Mouse (Mus musculus) liver, postnatal 0 days (tissue): Measurements from ENCODE around the gene Fam83e. TPM values are rescaled to one million over a fixed set of nuclear protein-coding genes. Genes with fewer than 3 reads are reported as not detected.
A peak's percentile ranks its signal among the peaks of the same experiment; 100 is the strongest.

ENCODE experiments used
- ATAC-seq: fragments of 200-750 bp; cut with Nextera tagmentation; 2 replicates; pipeline ENCODE4 v1.8.0; 2017; ENCODE audit warnings: mild to moderate bottlenecking, moderate library complexity
- DNase-seq: peaks from one replicate; pipeline ENCODE4 v3.0.0-alpha.2; 2016
- H3K27ac ChIP-seq: fragments of 300-500 bp; sonication (generic); 2 replicates; pipeline ENCODE4 v1.5.1; 2014; ENCODE audit warnings: antibody characterized with exemption, moderate library complexity, mild to moderate bottlenecking, low read depth
- H3K27me3 ChIP-seq: fragments of 300-500 bp; sonication (generic); 2 replicates; pipeline ENCODE4 v1.6.1; 2014; ENCODE audit warnings: low read length, control low read depth, mixed read lengths; ENCODE audit not compliant: insufficient read depth
- H3K36me3 ChIP-seq: fragments of 300-500 bp; sonication (generic); replicated peaks from 2 replicates; pipeline ENCODE4 v1.6.1; 2014; ENCODE audit warnings: mild to moderate bottlenecking, control low read depth, low read length, moderate library complexity, mixed read lengths; ENCODE audit not compliant: insufficient read depth
- H3K4me1 ChIP-seq: fragments of 300-500 bp; sonication (generic); 2 replicates; pipeline ENCODE4 v1.6.1; 2014; ENCODE audit warnings: antibody characterized with exemption, mild to moderate bottlenecking, control low read depth; ENCODE audit not compliant: insufficient read depth
- H3K4me2 ChIP-seq: fragments of 300-500 bp; sonication (generic); 2 replicates; pipeline ENCODE4 v1.6.1; 2014; ENCODE audit warnings: low read depth, mild to moderate bottlenecking, low read length, moderate library complexity, mixed read lengths
- H3K4me3 ChIP-seq: fragments of 300-500 bp; sonication (generic); 2 replicates; pipeline ENCODE4 v1.5.1; 2014; ENCODE audit warnings: low read depth, low read length
- H3K9ac ChIP-seq: fragments of 300-500 bp; sonication (generic); replicated peaks from 2 replicates; pipeline ENCODE4 v1.6.1; 2014; ENCODE audit warnings: mild to moderate bottlenecking, moderate library complexity
- H3K9me3 ChIP-seq: fragments of 300-500 bp; sonication (generic); 2 replicates; pipeline ENCODE4 v1.6.1; 2016; ENCODE audit warnings: mild to moderate bottlenecking, control low read depth, low read length, mixed read lengths
- CTCF ChIP-seq: sonication (generic); IDR thresholded peaks from 2 replicates; pipeline ENCODE4 v1.5.1; 2016; ENCODE audit warnings: antibody characterized with exemption, low read depth
- EP300 ChIP-seq: IDR thresholded peaks from 2 replicates; pipeline ENCODE4 v1.6.1; 2016; ENCODE audit warnings: antibody characterized with exemption, low read depth, mild to moderate bottlenecking
- WGBS: fragments of 180-500 bp; shearing (Covaris S2); extraction: QIAGEN DNeasy Blood & Tissue Kit; methylation state at CpG from one replicate; pipeline ENCODE4 v1.1.7; 2014; ENCODE audit not compliant: insufficient replicate concordance; 5-methylcytosine and 5-hydroxymethylcytosine counted together
- polyA plus RNA-seq: library from polyadenylated mRNA; unstranded; fragments of >200 nt; fragmentation: Nextera tagmentation; extraction: Ambion mirVana; gene quantifications from 2 replicates; pipeline ENCODE4 v1.2.1, GENCODE M21; 2015

Fam83e gene
- polyA plus RNA-seq = 0.13 TPM in 1 of 2 replicates, not detected in the other

DNA sequence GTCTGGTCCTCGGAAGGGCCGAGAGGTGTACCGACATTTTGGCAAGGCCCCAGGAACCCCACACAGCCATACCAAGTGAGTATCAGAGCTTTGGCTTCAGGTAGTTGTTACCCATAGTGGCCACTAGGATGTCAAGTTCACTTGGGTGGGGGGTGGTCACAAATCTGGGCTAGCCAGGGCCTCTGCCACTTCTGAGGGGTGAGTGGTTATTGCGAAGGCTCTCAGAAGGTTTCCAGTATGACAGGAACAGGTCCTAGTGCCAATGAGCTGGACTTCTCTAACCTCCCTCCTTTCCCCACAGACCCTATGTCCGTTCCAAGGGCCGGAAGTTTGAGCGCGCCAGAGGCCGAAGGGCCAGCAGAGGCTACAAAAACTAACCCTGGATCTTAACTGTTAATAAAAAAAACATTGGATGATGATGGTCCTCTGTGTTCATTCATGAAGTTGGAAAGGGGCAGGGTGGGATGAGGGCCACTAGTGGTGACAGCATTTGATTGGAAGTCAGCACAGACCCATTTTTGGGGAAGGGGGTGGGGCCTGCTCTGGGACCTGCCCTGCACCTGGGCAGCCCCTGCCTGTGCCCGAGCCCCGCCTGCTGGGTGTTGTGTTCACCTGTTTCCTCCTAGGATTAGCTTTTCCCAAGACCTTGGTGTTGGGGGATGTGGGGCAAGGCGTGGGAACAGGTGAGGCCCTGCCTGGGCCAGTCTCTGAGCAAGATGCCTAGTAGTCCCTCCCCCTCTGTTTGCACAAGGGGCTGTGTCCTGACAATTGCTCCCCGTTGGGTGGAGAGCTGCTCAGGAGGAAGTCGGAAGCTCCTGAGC is at the start of gene Fam83e:
Fam83e (plus strand) TSS at position 800 of the 821 bp plus-strand sequence.
- peaks cover 21% of the 10 kb centered on the region for H3K36me3 ChIP-seq
- no peak within 1 kb of the TSS for H3K27ac ChIP-seq
- H3K4me1 ChIP-seq = peaks cover 26% of the 10 kb centered on the region
- no peak for ATAC-seq
- no peaks in the 10 kb centered on the region for H3K9me3 ChIP-seq
- DNase-seq = no peak
- no peaks in the 10 kb centered on the region for H3K27me3 ChIP-seq
- no peak within 1 kb of the TSS for H3K4me2 ChIP-seq
- no peak within 1 kb of the TSS for H3K9ac ChIP-seq
- H3K4me3 ChIP-seq = no peak within 1 kb of the TSS
- TF ChIP-seq EP300 (no peak), CTCF (peak; percentile 34)
- WGBS = 78% methylated on average over 14 of the region's 14 CpGs

DNA sequence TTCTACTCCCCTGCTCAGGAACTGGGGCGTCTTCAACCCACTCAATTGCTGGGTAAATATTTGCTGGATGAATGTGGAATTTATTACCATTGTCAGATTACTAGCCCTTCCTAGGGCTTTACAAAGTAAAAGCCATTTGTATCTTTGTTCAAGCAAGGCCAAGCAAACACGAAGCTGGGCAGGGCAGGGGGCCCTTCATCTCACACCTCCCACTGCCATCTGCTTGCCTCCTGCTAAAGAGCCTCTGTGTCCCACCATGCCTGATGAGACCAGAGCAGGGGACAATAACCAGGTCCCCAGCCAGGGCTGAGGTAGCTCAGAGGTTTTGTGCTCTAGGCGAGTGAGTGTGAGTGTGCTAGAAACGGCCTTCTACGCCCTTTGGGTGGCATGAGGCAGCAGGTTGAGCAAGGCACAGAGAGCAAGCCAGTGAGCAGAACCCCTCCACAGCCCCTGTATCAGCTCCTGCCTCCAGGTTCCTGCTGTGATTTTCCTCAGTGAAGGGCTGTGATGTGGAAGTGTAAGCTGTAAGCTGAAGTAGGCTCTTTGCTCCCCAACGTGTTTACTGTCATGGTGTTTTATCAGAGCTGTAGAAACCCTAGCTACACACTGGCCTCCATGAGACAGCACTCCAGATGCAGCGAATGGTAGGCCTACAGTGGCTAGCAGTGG is 43.3 kb upstream of the Fam83e start:
- no peaks in the 10 kb centered on the region for H3K27me3 ChIP-seq
- DNase-seq (no peak), ATAC-seq (no peak)
- no peaks in the 10 kb centered on the region for H3K36me3 ChIP-seq
- H3K4me1 ChIP-seq = peaks cover 16% of the 10 kb centered on the region
- no peaks in the 10 kb centered on the region for H3K9me3 ChIP-seq
- no peak overlapping the region for H3K4me2 ChIP-seq
- WGBS = 65% methylated on average over 7 of the region's 7 CpGs
- H3K27ac ChIP-seq = no peak overlapping the region
- H3K4me3 ChIP-seq = no peak overlapping the region
- TF ChIP-seq CTCF (no peak), EP300 (no peak)
- no peak overlapping the region for H3K9ac ChIP-seq

DNA sequence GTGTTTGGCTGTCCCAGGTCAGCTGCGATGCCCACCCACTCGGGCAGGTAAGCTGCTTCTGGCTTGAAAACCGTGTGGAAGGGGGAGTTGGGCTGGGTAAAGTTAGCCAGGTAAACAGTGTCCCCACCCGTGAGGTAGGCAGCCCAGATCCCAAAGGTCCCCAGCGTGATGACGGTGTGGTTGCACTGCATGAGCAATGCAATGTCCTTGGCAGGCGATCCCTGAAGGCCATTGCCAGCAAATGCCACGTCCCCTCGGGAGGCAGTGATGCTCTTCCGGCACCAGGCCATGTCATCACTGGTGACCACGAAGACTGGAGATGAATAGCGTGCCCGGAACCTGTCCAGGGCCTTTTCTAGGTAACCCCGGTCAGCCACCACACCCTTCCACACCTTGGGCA is 42.5 kb upstream of the Fam83e start:
- no peak overlapping the region for H3K9ac ChIP-seq
- ATAC-seq = no peak
- H3K4me1 ChIP-seq = peaks cover 16% of the 10 kb centered on the region
- no peak overlapping the region for H3K4me3 ChIP-seq
- H3K27me3 ChIP-seq = no peaks in the 10 kb centered on the region
- H3K4me2 ChIP-seq = no peak overlapping the region
- DNase-seq = no peak
- no peaks in the 10 kb centered on the region for H3K36me3 ChIP-seq
- H3K9me3 ChIP-seq = no peaks in the 10 kb centered on the region
- TF ChIP-seq CTCF (no peak), EP300 (no peak)
- no peak overlapping the region for H3K27ac ChIP-seq
- WGBS = 84% methylated on average over 14 of the region's 14 CpGs

DNA sequence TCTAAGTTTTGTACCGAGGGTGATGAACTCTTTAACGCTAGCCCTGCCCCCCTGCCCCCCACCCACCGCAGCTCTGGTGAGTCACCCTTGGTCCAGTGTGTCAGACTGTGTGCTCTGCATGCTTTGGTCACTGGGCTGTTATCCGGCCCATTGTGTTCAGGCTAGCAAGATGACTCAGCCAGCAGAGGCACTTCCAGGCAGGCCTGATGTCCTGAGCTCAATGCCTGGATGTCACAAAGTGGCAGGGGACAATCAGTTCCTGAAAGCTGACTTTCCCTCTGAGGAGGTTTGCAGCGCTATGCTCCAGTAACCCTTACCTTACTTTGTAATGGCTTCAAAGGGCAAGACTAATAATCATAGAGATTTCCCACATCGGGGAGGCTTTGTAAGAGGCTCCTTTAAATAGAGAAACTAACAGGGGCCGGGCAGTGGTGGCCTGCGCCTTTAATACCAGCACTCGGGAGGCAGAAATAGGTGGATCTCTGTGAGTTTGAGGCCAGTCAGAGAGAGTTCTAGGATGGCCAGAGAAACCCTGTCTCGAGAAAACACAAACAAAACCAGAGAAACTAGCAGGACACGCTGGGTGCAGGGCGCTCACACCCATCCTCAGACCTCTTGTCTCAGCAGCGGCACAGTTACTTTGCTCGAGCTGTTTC is 40.9 kb upstream of the Fam83e start:
- H3K27me3 ChIP-seq = no peaks in the 10 kb centered on the region
- no peak overlapping the region for H3K4me3 ChIP-seq
- no peak for TF ChIP-seq CTCF
- TF ChIP-seq EP300 = peak; percentile 72
- H3K9me3 ChIP-seq = no peaks in the 10 kb centered on the region
- peaks cover 16% of the 10 kb centered on the region for H3K4me1 ChIP-seq
- no peaks in the 10 kb centered on the region for H3K36me3 ChIP-seq
- 76% methylated on average over 14 of the region's 14 CpGs for whole genome bisulfite sequencing
- H3K27ac ChIP-seq = peak overlapping the region; percentile 60
- H3K4me2 ChIP-seq = no peak overlapping the region
- DNase-seq (no peak), ATAC-seq (peak; percentile 73)
- no peak overlapping the region for H3K9ac ChIP-seq

DNA sequence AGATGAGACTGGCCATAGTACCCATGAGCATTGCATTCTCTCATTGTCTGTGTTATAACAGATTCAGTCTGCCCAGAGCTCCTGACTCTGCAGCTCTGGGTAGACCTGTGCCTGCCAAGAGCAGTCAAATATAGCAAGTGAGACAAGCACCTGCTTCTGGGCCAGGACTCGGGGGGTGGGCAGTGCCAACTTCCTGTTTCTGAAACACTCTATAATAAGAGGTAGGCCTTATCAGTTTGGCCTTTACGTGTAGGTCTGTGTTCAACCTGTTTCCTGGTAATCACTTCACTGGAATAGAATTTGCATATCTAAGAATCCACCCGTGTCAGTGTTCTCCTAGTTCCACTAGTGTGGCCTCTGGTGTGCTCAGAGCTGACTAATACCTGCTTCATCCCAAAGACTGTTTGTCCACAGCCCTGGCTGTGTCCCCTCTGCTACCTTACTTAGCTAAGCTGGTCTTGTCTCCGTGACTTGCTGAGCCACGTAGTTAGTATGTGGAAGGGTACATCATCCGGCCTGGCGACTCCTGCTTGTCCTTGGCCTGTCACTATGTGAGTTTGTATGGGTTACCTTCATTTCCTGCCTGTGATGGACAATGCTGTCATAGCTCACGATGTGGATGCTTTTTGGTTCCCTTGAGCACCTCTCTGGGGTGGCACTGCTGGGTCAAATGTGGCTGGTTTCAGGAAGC is 39.8 kb upstream of the Fam83e start:
- TF ChIP-seq CTCF = no peak
- no peak for TF ChIP-seq EP300
- no peak for DNase-seq
- 43% methylated on average over 8 of the region's 8 CpGs for WGBS
- no peak overlapping the region for H3K4me2 ChIP-seq
- H3K27ac ChIP-seq = 0 out of 2 replicates have a peak overlapping the region, but pooled peaks have one; percentile 60
- no peaks in the 10 kb centered on the region for H3K36me3 ChIP-seq
- H3K9ac ChIP-seq = no peak overlapping the region
- H3K9me3 ChIP-seq = no peaks in the 10 kb centered on the region
- H3K4me3 ChIP-seq = no peak overlapping the region
- ATAC-seq = 0 out of 2 replicates have a peak, but pooled peaks have one; percentile 20
- H3K4me1 ChIP-seq = peaks cover 16% of the 10 kb centered on the region
- H3K27me3 ChIP-seq = no peaks in the 10 kb centered on the region
